Mouse (Mus musculus): Measurements from ENCODE around the gene 4921517D22Rik. TPM values are rescaled to one million over a fixed set of nuclear protein-coding genes. Genes with fewer than 3 reads are reported as not detected.

Gene 4921517D22Rik
- polyA plus RNA-seq, 1 experiment: not detected

GRCm38 (mm10) chr13:59695781-59696180 lies 1.9 kb upstream of the 4921517D22Rik start:
- DNase-seq (ENCODE audit: low read depth in 1 of 2, low spot score in 2 of 2): no peak
- H3K4me1 ChIP-seq (ENCODE audit: control insufficient read depth, insufficient read depth, insufficient read length): no peaks in the 10 kb centered on the region
- TF ChIP-seq CTCF (IDR thresholded peaks at IDR 0.05; ENCODE audit: extremely low read depth, insufficient read depth, insufficient read length, insufficient replicate concordance) (no peak), POLR2A (IDR thresholded peaks at IDR 0.05; ENCODE audit: low read depth, low read length) (no peak)
- no peak overlapping the region for H3K27ac ChIP-seq (ENCODE audit: insufficient read depth, low read length)
- H3K4me3 ChIP-seq (ENCODE audit: extremely low read depth, insufficient read depth, insufficient read length): no peak overlapping the region
- no peaks in the 10 kb centered on the region for H3K36me3 ChIP-seq (ENCODE audit: control insufficient read depth, insufficient read depth, low read length)
- 79% methylated on average over 7 of the region's 7 CpGs for WGBS
- no peaks in the 10 kb centered on the region for H3K27me3 ChIP-seq (ENCODE audit: control insufficient read depth, insufficient read depth, low read length)

- TF ChIP-seq CTCF (IDR thresholded peaks at IDR 0.05; ENCODE audit: extremely low read depth, insufficient read depth, insufficient read length, insufficient replicate concordance): no peak
- TF ChIP-seq POLR2A (IDR thresholded peaks at IDR 0.05; ENCODE audit: low read depth, low read length): no peak
- no peak for DNase-seq (ENCODE audit: low read depth in 1 of 2, low spot score in 2 of 2)
- no peaks in the 10 kb centered on the region for H3K4me1 ChIP-seq (ENCODE audit: control insufficient read depth, insufficient read depth, insufficient read length)
- H3K27ac ChIP-seq (ENCODE audit: insufficient read depth, low read length): no peak overlapping the region
- H3K4me3 ChIP-seq (ENCODE audit: extremely low read depth, insufficient read depth, insufficient read length): no peak overlapping the region
- H3K27me3 ChIP-seq (ENCODE audit: control insufficient read depth, insufficient read depth, low read length): no peaks in the 10 kb centered on the region
- 89% methylated on average over 10 of the region's 10 CpGs for WGBS
- no peaks in the 10 kb centered on the region for H3K36me3 ChIP-seq (ENCODE audit: control insufficient read depth, insufficient read depth, low read length)
Observed at GRCm38 (mm10) chr13:59691478-59691877, 2.4 kb downstream of the 4921517D22Rik start.

- Histone ChIP-seq H3K27me3 (ENCODE audit: control insufficient read depth, insufficient read depth, low read length) (no peaks in the 10 kb centered on the region), H3K4me1 (ENCODE audit: control insufficient read depth, insufficient read depth, insufficient read length) (no peaks in the 10 kb centered on the region), H3K36me3 (ENCODE audit: control insufficient read depth, insufficient read depth, low read length) (no peaks in the 10 kb centered on the region), H3K4me3 (ENCODE audit: extremely low read depth, insufficient read depth, insufficient read length) (no peak overlapping the region), H3K27ac (ENCODE audit: insufficient read depth, low read length) (no peak overlapping the region)
- WGBS: 83% methylated on average over 7 of the region's 7 CpGs
- no peak for TF ChIP-seq CTCF (IDR thresholded peaks at IDR 0.05; ENCODE audit: extremely low read depth, insufficient read depth, insufficient read length, insufficient replicate concordance)
- no peak for TF ChIP-seq POLR2A (IDR thresholded peaks at IDR 0.05; ENCODE audit: low read depth, low read length)
- no peak for DNase-seq (ENCODE audit: low read depth in 1 of 2, low spot score in 2 of 2)
Observed at GRCm38 (mm10) chr13:59690576-59690975, 3.3 kb downstream of the 4921517D22Rik start.

- TF ChIP-seq CTCF (IDR thresholded peaks at IDR 0.05; ENCODE audit: extremely low read depth, insufficient read depth, insufficient read length, insufficient replicate concordance) (no peak), POLR2A (IDR thresholded peaks at IDR 0.05; ENCODE audit: low read depth, low read length) (no peak)
- no peak overlapping the region for H3K27ac ChIP-seq (ENCODE audit: insufficient read depth, low read length)
- no peaks in the 10 kb centered on the region for H3K4me1 ChIP-seq (ENCODE audit: control insufficient read depth, insufficient read depth, insufficient read length)
- no peaks in the 10 kb centered on the region for H3K36me3 ChIP-seq (ENCODE audit: control insufficient read depth, insufficient read depth, low read length)
- no peaks in the 10 kb centered on the region for H3K27me3 ChIP-seq (ENCODE audit: control insufficient read depth, insufficient read depth, low read length)
- DNase-seq (ENCODE audit: low read depth in 1 of 2, low spot score in 2 of 2): no peak
- H3K4me3 ChIP-seq (ENCODE audit: extremely low read depth, insufficient read depth, insufficient read length): no peak overlapping the region
- WGBS: 80% methylated on average over 3 of the region's 3 CpGs
Observed at GRCm38 (mm10) chr13:59689843-59690242, 4.1 kb downstream of the 4921517D22Rik start.

GRCm38 (mm10) chr13:59689313-59689712 lies 4.6 kb downstream of the 4921517D22Rik start:
- H3K4me3 ChIP-seq (ENCODE audit: extremely low read depth, insufficient read depth, insufficient read length): no peak overlapping the region

GRCm38 (mm10) chr13:59688338-59688770 lies 5.6 kb downstream of the 4921517D22Rik start:
- no peak overlapping the region for H3K27ac ChIP-seq (ENCODE audit: insufficient read depth, low read length)
- 82% methylated on average over 13 of the region's 13 CpGs for WGBS
- TF ChIP-seq POLR2A (IDR thresholded peaks at IDR 0.05; ENCODE audit: low read depth, low read length) (no peak), CTCF (IDR thresholded peaks at IDR 0.05; ENCODE audit: extremely low read depth, insufficient read depth, insufficient read length, insufficient replicate concordance) (no peak)
- H3K4me3 ChIP-seq (ENCODE audit: extremely low read depth, insufficient read depth, insufficient read length): no peak overlapping the region
- DNase-seq (ENCODE audit: low read depth in 1 of 2, low spot score in 2 of 2): no peak
- H3K4me1 ChIP-seq (ENCODE audit: control insufficient read depth, insufficient read depth, insufficient read length): no peaks in the 10 kb centered on the region
- no peaks in the 10 kb centered on the region for H3K27me3 ChIP-seq (ENCODE audit: control insufficient read depth, insufficient read depth, low read length)
- H3K36me3 ChIP-seq (ENCODE audit: control insufficient read depth, insufficient read depth, low read length): no peaks in the 10 kb centered on the region

More at GRCm38 (mm10) chr13:59689313-59689712, 4.6 kb downstream of the 4921517D22Rik start:
- Histone ChIP-seq H3K4me1 (ENCODE audit: control insufficient read depth, insufficient read depth, insufficient read length) (no peaks in the 10 kb centered on the region), H3K27ac (ENCODE audit: insufficient read depth, low read length) (no peak overlapping the region), H3K27me3 (ENCODE audit: control insufficient read depth, insufficient read depth, low read length) (no peaks in the 10 kb centered on the region), H3K36me3 (ENCODE audit: control insufficient read depth, insufficient read depth, low read length) (no peaks in the 10 kb centered on the region)
- TF ChIP-seq POLR2A (IDR thresholded peaks at IDR 0.05; ENCODE audit: low read depth, low read length): no peak
- no peak for DNase-seq (ENCODE audit: low read depth in 1 of 2, low spot score in 2 of 2)
- WGBS: 82% methylated on average over 9 of the region's 9 CpGs

GRCm38 (mm10) chr13:59685236-59685635 lies 8.7 kb downstream of the 4921517D22Rik start:
- Histone ChIP-seq H3K27me3 (ENCODE audit: control insufficient read depth, insufficient read depth, low read length) (no peaks in the 10 kb centered on the region), H3K4me3 (ENCODE audit: extremely low read depth, insufficient read depth, insufficient read length) (no peak overlapping the region), H3K36me3 (ENCODE audit: control insufficient read depth, insufficient read depth, low read length) (no peaks in the 10 kb centered on the region), H3K4me1 (ENCODE audit: control insufficient read depth, insufficient read depth, insufficient read length) (no peaks in the 10 kb centered on the region), H3K27ac (ENCODE audit: insufficient read depth, low read length) (no peak overlapping the region)
- TF ChIP-seq POLR2A (IDR thresholded peaks at IDR 0.05; ENCODE audit: low read depth, low read length) (no peak), CTCF (IDR thresholded peaks at IDR 0.05; ENCODE audit: extremely low read depth, insufficient read depth, insufficient read length, insufficient replicate concordance) (no peak)
- WGBS: 83% methylated on average over 3 of the region's 3 CpGs
- no peak for DNase-seq (ENCODE audit: low read depth in 1 of 2, low spot score in 2 of 2)
